Mouse (Mus musculus) MN1 (cell line): Measurements from ENCODE around the gene Relch.

Experiments
- DNase-seq: peaks from one replicate; pipeline ENCODE4 v3.0.0-alpha.2; 2016; ENCODE audit warnings: low spot score

The Relch gene

DNA sequence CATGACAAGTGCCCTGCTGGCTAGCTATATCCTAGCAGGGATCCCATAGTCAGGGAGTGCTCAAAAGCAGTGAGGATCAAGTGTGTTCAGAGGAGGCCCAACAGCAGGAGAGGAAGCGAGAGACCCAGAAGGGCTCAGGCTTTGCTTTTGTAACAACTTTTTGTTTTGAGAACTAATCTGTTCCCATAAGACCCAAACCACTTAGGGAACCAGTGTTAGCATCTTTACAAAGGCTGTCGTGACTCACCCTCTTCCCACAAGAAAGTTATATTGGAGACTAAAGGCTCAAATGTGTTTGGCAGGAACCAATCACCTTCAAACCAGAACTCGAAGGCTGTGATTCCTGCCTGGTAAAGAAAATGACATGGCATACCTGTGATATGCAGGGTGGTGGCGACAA is 132.0 kb downstream of the Relch start:
- no peak for DNase-seq

DNA sequence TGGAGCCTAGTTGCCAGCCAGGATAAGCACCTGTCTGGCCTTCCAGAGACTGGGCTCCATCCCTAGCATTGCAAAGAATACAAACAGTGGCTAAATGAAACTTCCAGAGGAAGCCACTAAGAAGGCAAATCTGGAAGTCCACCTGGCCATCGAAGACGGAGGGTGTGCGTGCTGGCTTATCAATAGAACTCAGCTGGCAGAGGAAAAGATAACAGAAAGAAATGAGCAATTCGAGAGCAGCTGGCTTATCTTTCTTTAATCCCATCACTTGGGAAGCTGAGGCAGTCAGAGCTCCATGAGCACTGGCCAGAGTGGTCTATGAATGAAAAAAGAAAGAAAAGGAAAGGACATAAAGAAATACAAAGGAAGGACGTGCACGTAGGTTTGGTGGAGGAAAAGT is 136.9 kb downstream of the Relch start:
- no peak for DNase-seq

DNA sequence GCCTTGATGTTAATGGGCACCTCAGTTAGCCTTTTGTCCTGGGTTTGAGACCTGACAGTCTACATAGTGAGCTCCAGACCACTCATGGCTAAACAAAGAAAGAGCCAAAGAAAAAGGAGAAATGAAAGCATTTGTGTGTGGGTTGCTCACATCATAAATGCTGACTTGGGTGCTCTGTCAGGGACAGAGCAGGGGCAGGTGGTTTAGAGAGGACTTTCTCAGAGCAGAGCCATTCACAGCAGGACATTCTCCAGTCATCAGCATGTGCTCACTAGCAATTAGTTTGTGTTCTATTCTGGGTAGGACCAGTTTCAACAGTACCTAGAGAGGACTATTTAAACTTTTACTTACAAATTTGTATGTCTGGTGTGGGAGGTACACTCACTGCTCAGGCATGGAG is 137.6 kb downstream of the Relch start:
- no peak for DNase-seq

DNA sequence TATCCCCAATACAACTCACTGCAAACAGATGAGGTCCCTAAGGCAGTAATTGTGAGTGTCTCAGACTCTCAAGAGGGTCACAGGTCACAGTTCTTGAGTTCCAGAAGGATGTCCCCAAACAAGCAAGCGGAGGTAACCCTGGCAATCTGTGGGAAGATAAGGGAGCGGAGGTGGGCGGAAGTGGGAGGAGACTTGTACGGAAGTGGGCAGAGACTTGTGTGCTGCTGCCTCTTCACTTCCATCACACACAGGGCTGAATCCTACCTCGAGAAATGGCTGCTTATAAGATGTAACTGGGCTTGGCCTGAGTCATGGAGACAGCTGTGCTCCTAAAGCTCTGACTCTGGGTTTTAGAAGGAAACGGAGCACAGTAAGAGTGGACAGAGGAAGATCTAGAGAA is 139.3 kb downstream of the Relch start:
- DNase-seq, result no peak

DNA sequence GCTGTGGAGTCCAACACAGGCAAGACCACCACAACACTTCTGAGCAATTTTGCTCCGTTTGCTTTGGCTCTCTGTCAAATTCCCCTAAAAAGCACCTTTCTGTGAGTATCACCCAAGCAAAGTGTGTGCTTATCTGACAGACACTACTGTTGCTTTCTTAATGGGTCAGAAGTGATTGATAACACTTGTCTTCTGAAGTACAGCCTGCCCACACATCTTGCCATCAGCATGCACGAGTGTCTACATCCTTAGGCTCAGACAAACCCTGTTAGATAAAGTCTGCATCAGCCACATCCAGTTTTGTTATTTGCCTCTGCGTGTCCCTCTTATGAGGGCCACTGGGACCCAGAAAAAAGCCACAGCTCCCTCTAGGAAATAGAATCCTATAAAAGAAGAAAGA is 140.6 kb downstream of the Relch start:
- DNase-seq, result no peak
